Mouse (Mus musculus): ENCODE data around the gene Pafah1b1. TPM values are rescaled to one million over a fixed set of nuclear protein-coding genes. Genes with fewer than 3 reads are reported as not detected.

The Pafah1b1 gene
- polyA plus RNA-seq, 2 experiments, result 57.6 to 68.1 TPM

GRCm38 (mm10) chr11:74756631-74757030 is 32.2 kb upstream of the Pafah1b1 start:
- H3K27ac ChIP-seq (replicated peaks; ENCODE audit: low read depth, low read length), result no peak overlapping the region
- no peak overlapping the region for H3K4me3 ChIP-seq (replicated peaks; ENCODE audit: low read length)
- H3K27me3 ChIP-seq (ENCODE audit: control insufficient read depth, insufficient read depth, low read length), result no peaks in the 10 kb centered on the region
- TF ChIP-seq POLR2A (IDR thresholded peaks at IDR 0.05; ENCODE audit: borderline replicate concordance, extremely low read depth, insufficient read depth, insufficient read length), result no peak
- no peaks in the 10 kb centered on the region for H3K9me3 ChIP-seq (ENCODE audit: control insufficient read depth, low read length)
- no peak overlapping the region for H3K4me2 ChIP-seq (replicated peaks; ENCODE audit: low read depth, low read length, severe bottlenecking)
- ATAC-seq (ENCODE audit: low FRiP score, low read depth) (no peak), DNase-seq (ENCODE audit: low spot score) (no peak)
- no peak overlapping the region for H3K9ac ChIP-seq (ENCODE audit: low read depth, low read length, severe bottlenecking)
- H3K36me3 ChIP-seq (ENCODE audit: control insufficient read depth, insufficient read depth, low read length), result no peaks in the 10 kb centered on the region
- 73% methylated on average over 2 of the region's 2 CpGs for WGBS
- H3K4me1 ChIP-seq (ENCODE audit: control insufficient read depth, insufficient read depth, low read length), result no peaks in the 10 kb centered on the region

DNA sequence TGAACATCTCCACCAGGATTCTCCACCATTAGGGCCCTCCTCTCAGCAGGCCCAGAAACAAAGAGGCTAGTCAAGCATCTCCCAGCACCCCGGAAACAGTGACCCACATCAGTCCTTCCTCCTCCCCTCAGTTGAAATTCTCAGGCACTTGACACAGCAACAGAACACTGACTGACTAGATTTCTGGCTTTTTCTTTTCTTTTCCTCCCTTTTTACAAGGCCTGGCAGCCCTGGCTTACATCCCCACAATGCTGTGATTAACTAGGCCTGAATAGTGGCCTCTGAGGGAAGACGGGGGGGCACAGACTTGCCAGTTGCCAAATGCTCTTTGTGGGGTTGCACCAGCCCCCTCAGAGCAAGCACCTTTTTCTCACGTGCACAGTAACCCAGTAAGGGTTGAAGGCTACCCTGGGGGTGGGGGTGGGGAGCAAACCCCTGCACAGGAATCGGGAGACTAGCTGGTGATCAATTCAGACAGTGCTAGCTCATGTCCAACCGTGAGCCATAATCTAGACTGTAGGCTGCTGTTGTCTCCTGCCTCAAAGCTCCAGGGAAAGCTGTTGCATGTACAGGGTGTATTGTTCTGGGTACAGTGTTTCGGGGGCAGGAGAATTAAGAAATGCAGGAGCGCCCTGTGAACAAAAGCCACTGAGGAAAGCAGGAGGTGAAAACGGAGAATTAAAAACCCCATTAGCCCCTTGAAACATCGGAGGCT is 27.0 kb upstream of the Pafah1b1 start:
- DNase-seq (ENCODE audit: low spot score), result no peak
- Histone ChIP-seq H3K27ac (replicated peaks; ENCODE audit: low read depth, low read length) (no peak overlapping the region), H3K4me2 (replicated peaks; ENCODE audit: low read depth, low read length, severe bottlenecking) (no peak overlapping the region), H3K9ac (ENCODE audit: low read depth, low read length, severe bottlenecking) (no peak overlapping the region), H3K4me3 (replicated peaks; ENCODE audit: low read length) (no peak overlapping the region), H3K4me1 (ENCODE audit: control insufficient read depth, insufficient read depth, low read length) (no peaks in the 10 kb centered on the region), H3K9me3 (ENCODE audit: control insufficient read depth, low read length) (no peaks in the 10 kb centered on the region), H3K27me3 (ENCODE audit: control insufficient read depth, insufficient read depth, low read length) (no peaks in the 10 kb centered on the region), H3K36me3 (ENCODE audit: control insufficient read depth, insufficient read depth, low read length) (no peaks in the 10 kb centered on the region)
- no peak for TF ChIP-seq POLR2A (IDR thresholded peaks at IDR 0.05; ENCODE audit: borderline replicate concordance, extremely low read depth, insufficient read depth, insufficient read length)
- WGBS, result 60% methylated on average over 9 of the region's 9 CpGs
- ATAC-seq (ENCODE audit: low FRiP score, low read depth), result no peak

- H3K9me3 ChIP-seq (ENCODE audit: control insufficient read depth, low read length), result no peaks in the 10 kb centered on the region
- no peak for ATAC-seq (ENCODE audit: low FRiP score, low read depth)
- no peak overlapping the region for H3K4me3 ChIP-seq (replicated peaks; ENCODE audit: low read length)
- no peaks in the 10 kb centered on the region for H3K27me3 ChIP-seq (ENCODE audit: control insufficient read depth, insufficient read depth, low read length)
- H3K9ac ChIP-seq (ENCODE audit: low read depth, low read length, severe bottlenecking), result no peak overlapping the region
- no peak overlapping the region for H3K27ac ChIP-seq (replicated peaks; ENCODE audit: low read depth, low read length)
- no peak overlapping the region for H3K4me2 ChIP-seq (replicated peaks; ENCODE audit: low read depth, low read length, severe bottlenecking)
- no peaks in the 10 kb centered on the region for H3K36me3 ChIP-seq (ENCODE audit: control insufficient read depth, insufficient read depth, low read length)
- no peak for TF ChIP-seq POLR2A (IDR thresholded peaks at IDR 0.05; ENCODE audit: borderline replicate concordance, extremely low read depth, insufficient read depth, insufficient read length)
- 79% methylated on average over 7 of the region's 7 CpGs for WGBS
- DNase-seq (ENCODE audit: low spot score), result no peak
- no peaks in the 10 kb centered on the region for H3K4me1 ChIP-seq (ENCODE audit: control insufficient read depth, insufficient read depth, low read length)
Measured at GRCm38 (mm10) chr11:74750662-74751351, 26.3 kb upstream of the Pafah1b1 start.

DNA sequence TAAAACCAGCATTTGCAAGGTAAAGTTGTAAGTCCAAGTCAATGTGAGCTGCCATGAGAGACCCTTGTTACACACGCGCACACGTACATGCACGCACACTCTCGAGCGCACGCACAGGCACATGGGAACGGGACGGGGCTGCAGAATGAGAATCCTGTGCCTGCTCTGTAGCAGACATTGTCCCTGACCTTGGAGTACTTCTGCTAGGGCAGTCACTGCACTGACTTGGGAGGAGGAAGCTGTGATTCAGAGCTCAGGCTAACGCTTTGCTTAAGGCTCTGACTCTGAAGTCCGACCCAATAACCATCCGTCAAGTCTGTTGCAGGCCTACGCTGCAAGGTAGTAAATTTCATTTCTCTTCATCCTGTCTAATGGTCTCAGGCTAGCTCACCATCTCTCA is 24.8 kb upstream of the Pafah1b1 start:
- Histone ChIP-seq H3K9me3 (ENCODE audit: control insufficient read depth, low read length) (no peaks in the 10 kb centered on the region), H3K27ac (replicated peaks; ENCODE audit: low read depth, low read length) (no peak overlapping the region), H3K4me3 (replicated peaks; ENCODE audit: low read length) (no peak overlapping the region), H3K9ac (ENCODE audit: low read depth, low read length, severe bottlenecking) (no peak overlapping the region), H3K4me2 (replicated peaks; ENCODE audit: low read depth, low read length, severe bottlenecking) (no peak overlapping the region), H3K4me1 (ENCODE audit: control insufficient read depth, insufficient read depth, low read length) (no peaks in the 10 kb centered on the region), H3K27me3 (ENCODE audit: control insufficient read depth, insufficient read depth, low read length) (no peaks in the 10 kb centered on the region), H3K36me3 (ENCODE audit: control insufficient read depth, insufficient read depth, low read length) (no peaks in the 10 kb centered on the region)
- DNase-seq (ENCODE audit: low spot score) (no peak), ATAC-seq (ENCODE audit: low FRiP score, low read depth) (no peak)
- WGBS, result 73% methylated on average over 13 of the region's 13 CpGs
- TF ChIP-seq POLR2A (IDR thresholded peaks at IDR 0.05; ENCODE audit: borderline replicate concordance, extremely low read depth, insufficient read depth, insufficient read length), result no peak

GRCm38 (mm10) chr11:74748022-74748421 is 23.6 kb upstream of the Pafah1b1 start:
- Histone ChIP-seq H3K27ac (replicated peaks; ENCODE audit: low read depth, low read length) (no peak overlapping the region), H3K4me1 (ENCODE audit: control insufficient read depth, insufficient read depth, low read length) (no peaks in the 10 kb centered on the region), H3K27me3 (ENCODE audit: control insufficient read depth, insufficient read depth, low read length) (no peaks in the 10 kb centered on the region), H3K9me3 (ENCODE audit: control insufficient read depth, low read length) (no peaks in the 10 kb centered on the region), H3K36me3 (ENCODE audit: control insufficient read depth, insufficient read depth, low read length) (no peaks in the 10 kb centered on the region), H3K9ac (ENCODE audit: low read depth, low read length, severe bottlenecking) (no peak overlapping the region), H3K4me2 (replicated peaks; ENCODE audit: low read depth, low read length, severe bottlenecking) (no peak overlapping the region), H3K4me3 (replicated peaks; ENCODE audit: low read length) (no peak overlapping the region)
- DNase-seq (ENCODE audit: low spot score) (peak; percentile 52), ATAC-seq (ENCODE audit: low FRiP score, low read depth) (peak; percentile 76)
- WGBS, result 69% methylated on average over 4 of the region's 4 CpGs
- no peak for TF ChIP-seq POLR2A (IDR thresholded peaks at IDR 0.05; ENCODE audit: borderline replicate concordance, extremely low read depth, insufficient read depth, insufficient read length)
